Mouse (Mus musculus) lung, postnatal 10 days (tissue): Measurements from ENCODE around the gene H2-T24.

Source experiments
- DNase-seq: peaks from one replicate; pipeline ENCODE4 v3.0.0; 2021

Gene H2-T24

GRCm38 (mm10) chr17:35980363-35980754 is 40.0 kb downstream of the H2-T24 start:
- peak; percentile 69 for DNase-seq

- peak; percentile 95 for DNase-seq
Observed at GRCm38 (mm10) chr17:35979401-35980362, 40.7 kb downstream of the H2-T24 start, which contains the start of the genes Gnl1 and Prr3. TSS of gene Gnl1 (plus strand) at chr17:35979851. TSS of gene Prr3 (minus strand) at chr17:35980236.

GRCm38 (mm10) chr17:35978811-35979400 is 41.5 kb downstream of the H2-T24 start:
- DNase-seq = peak; percentile 90

- no peak for DNase-seq
Observed at GRCm38 (mm10) chr17:35972131-35972530, 48.2 kb downstream of the H2-T24 start.

- peak; percentile 99 for DNase-seq
Observed at GRCm38 (mm10) chr17:35969418-35970389, 50.7 kb downstream of the H2-T24 start, which contains the start of gene Abcf1. TSS of gene Abcf1 (minus strand) at chr17:35969761.

GRCm38 (mm10) chr17:35967621-35968020 is 52.7 kb downstream of the H2-T24 start:
- DNase-seq = no peak

- DNase-seq = no peak
Observed at GRCm38 (mm10) chr17:35963279-35963678, 57.1 kb downstream of the H2-T24 start.

- DNase-seq = no peak
Observed at GRCm38 (mm10) chr17:35958533-35959223, 61.7 kb downstream of the H2-T24 start.
